Mouse (Mus musculus) midbrain, embryonic 11.5 days (tissue): Measurements from ENCODE around the gene Ttc7b. TPM values are rescaled to one million over a fixed set of nuclear protein-coding genes. Genes with fewer than 3 reads are reported as not detected.

Source experiments
- ATAC-seq: fragments of 200-750 bp; cut with Nextera tagmentation; 2 replicates; pipeline ENCODE4 v1.8.0; 2017; ENCODE audit warnings: moderate TSS enrichment, moderate library complexity; ENCODE audit not compliant: low FRiP score
- DNase-seq: peaks from one replicate; pipeline ENCODE4 v3.0.0; 2015; ENCODE audit warnings: low spot score; ENCODE audit errors: missing footprints
- H3K27ac ChIP-seq: fragments of 300-500 bp; sonication (generic); 2 replicates; pipeline ENCODE4 v1.5.1; 2014; ENCODE audit warnings: low read depth, low read length
- H3K27me3 ChIP-seq: fragments of 300-500 bp; sonication (generic); 2 replicates; pipeline ENCODE4 v1.6.1; 2014; ENCODE audit warnings: mild to moderate bottlenecking, low read length, moderate library complexity, mixed read lengths; ENCODE audit not compliant: control insufficient read depth, insufficient read depth
- H3K36me3 ChIP-seq: fragments of 300-500 bp; sonication (generic); 2 replicates; pipeline ENCODE4 v1.6.1; 2014; ENCODE audit warnings: mild to moderate bottlenecking, low read length, moderate library complexity, mixed read lengths; ENCODE audit not compliant: control insufficient read depth, insufficient read depth
- H3K4me1 ChIP-seq: fragments of 300-500 bp; sonication (generic); 2 replicates; pipeline ENCODE4 v1.6.1; 2014; ENCODE audit warnings: low read length; ENCODE audit not compliant: control insufficient read depth, insufficient read depth
- H3K4me2 ChIP-seq: fragments of 300-500 bp; sonication (generic); 2 replicates; pipeline ENCODE4 v1.6.1; 2014; ENCODE audit warnings: mild to moderate bottlenecking, moderate library complexity
- H3K4me3 ChIP-seq: fragments of 300-500 bp; sonication (generic); 2 replicates; pipeline ENCODE4 v1.5.1; 2014; ENCODE audit warnings: low read depth, low read length
- H3K9ac ChIP-seq: fragments of 300-500 bp; sonication (generic); 2 replicates; pipeline ENCODE4 v1.6.1; 2014; ENCODE audit warnings: low read length
- H3K9me3 ChIP-seq: fragments of 300-500 bp; sonication (generic); 2 replicates; pipeline ENCODE4 v1.6.1; 2016; ENCODE audit warnings: low read length; ENCODE audit not compliant: control insufficient read depth
- WGBS: fragments of 180-500 bp; shearing (Covaris S2); extraction: QIAGEN DNeasy Blood & Tissue Kit; methylation state at CpG from one replicate; pipeline ENCODE4 v1.1.7; 2014; 5-methylcytosine and 5-hydroxymethylcytosine counted together
- polyA plus RNA-seq: library from polyadenylated mRNA; unstranded; fragments of >200 nt; fragmentation: Nextera tagmentation; extraction: Ambion mirVana; gene quantifications from 2 replicates; pipeline ENCODE4 v1.2.1, GENCODE M21; 2014

Ttc7b gene
- polyA plus RNA-seq, 1 experiment from 2014 or later, result 9.2 TPM

- Histone ChIP-seq H3K27ac (no peak overlapping the region), H3K4me2 (no peak overlapping the region), H3K4me3 (no peak overlapping the region), H3K9me3 (no peaks in the 10 kb centered on the region), H3K36me3 (no peaks in the 10 kb centered on the region), H3K9ac (no peak overlapping the region), H3K4me1 (peaks cover 17% of the 10 kb centered on the region), H3K27me3 (no peaks in the 10 kb centered on the region)
- WGBS, result 87% methylated on average over 2 of the region's 2 CpGs
- DNase-seq, result no peak
- ATAC-seq, result no peak
Observed at GRCm38 (mm10) chr12:100304280-100304679, 216.3 kb downstream of the Ttc7b start.

- Histone ChIP-seq H3K9ac (no peak overlapping the region), H3K27me3 (no peaks in the 10 kb centered on the region), H3K4me3 (no peak overlapping the region), H3K36me3 (no peaks in the 10 kb centered on the region), H3K4me1 (peaks cover 13% of the 10 kb centered on the region), H3K27ac (no peak overlapping the region), H3K4me2 (no peak overlapping the region), H3K9me3 (no peaks in the 10 kb centered on the region)
- ATAC-seq, result no peak
- WGBS, result 84% methylated on average over 7 of the region's 7 CpGs
- no peak for DNase-seq
Observed at GRCm38 (mm10) chr12:100303141-100303540, 217.5 kb downstream of the Ttc7b start.

- Histone ChIP-seq H3K4me3 (no peak overlapping the region), H3K36me3 (no peaks in the 10 kb centered on the region), H3K4me1 (peaks cover 5% of the 10 kb centered on the region; the same call in 1 of the 2 replicates), H3K27ac (no peak overlapping the region), H3K9ac (no peak overlapping the region), H3K4me2 (no peak overlapping the region), H3K27me3 (no peaks in the 10 kb centered on the region), H3K9me3 (no peaks in the 10 kb centered on the region)
- 91% methylated on average over 5 of the region's 5 CpGs for WGBS
- DNase-seq, result no peak
- ATAC-seq, result no peak
Observed at GRCm38 (mm10) chr12:100300446-100300845, 220.2 kb downstream of the Ttc7b start.

- no peaks in the 10 kb centered on the region for H3K4me1 ChIP-seq
- H3K4me3 ChIP-seq, result no peak overlapping the region
- H3K9ac ChIP-seq, result no peak overlapping the region; the same call in 1 of the 2 replicates
- no peak overlapping the region for H3K27ac ChIP-seq
- no peak for ATAC-seq
- no peaks in the 10 kb centered on the region for H3K36me3 ChIP-seq
- DNase-seq, result no peak
- H3K9me3 ChIP-seq, result no peaks in the 10 kb centered on the region
- WGBS, result 83% methylated on average over 8 of the region's 8 CpGs
- H3K27me3 ChIP-seq, result no peaks in the 10 kb centered on the region
- H3K4me2 ChIP-seq, result no peak overlapping the region
Observed at GRCm38 (mm10) chr12:100299322-100299726, 221.3 kb downstream of the Ttc7b start.

- no peaks in the 10 kb centered on the region for H3K36me3 ChIP-seq
- no peak overlapping the region for H3K4me2 ChIP-seq
- ATAC-seq (no peak), DNase-seq (no peak)
- WGBS, result 84% methylated on average over 2 of the region's 2 CpGs
- no peak overlapping the region for H3K9ac ChIP-seq
- no peak overlapping the region for H3K4me3 ChIP-seq
- no peak overlapping the region for H3K27ac ChIP-seq
- H3K27me3 ChIP-seq, result no peaks in the 10 kb centered on the region
- no peaks in the 10 kb centered on the region for H3K4me1 ChIP-seq
- no peaks in the 10 kb centered on the region for H3K9me3 ChIP-seq
Observed at GRCm38 (mm10) chr12:100298788-100299187, 221.8 kb downstream of the Ttc7b start.

GRCm38 (mm10) chr12:100297961-100298360 is 222.7 kb downstream of the Ttc7b start:
- H3K27ac ChIP-seq, result no peak overlapping the region

GRCm38 (mm10) chr12:100294457-100294856 is 226.2 kb downstream of the Ttc7b start:
- Histone ChIP-seq H3K4me2 (no peak overlapping the region), H3K9me3 (no peaks in the 10 kb centered on the region), H3K4me3 (no peak overlapping the region), H3K36me3 (no peaks in the 10 kb centered on the region), H3K27me3 (no peaks in the 10 kb centered on the region), H3K9ac (no peak overlapping the region), H3K27ac (no peak overlapping the region), H3K4me1 (peaks cover 19% of the 10 kb centered on the region)
- ATAC-seq (no peak), DNase-seq (no peak)
- 90% methylated on average over 2 of the region's 2 CpGs for WGBS

More at GRCm38 (mm10) chr12:100297961-100298360, 222.7 kb downstream of the Ttc7b start:
- Histone ChIP-seq H3K9ac (no peak overlapping the region), H3K36me3 (no peaks in the 10 kb centered on the region), H3K4me1 (no peaks in the 10 kb centered on the region), H3K4me3 (no peak overlapping the region), H3K27me3 (no peaks in the 10 kb centered on the region), H3K9me3 (no peaks in the 10 kb centered on the region), H3K4me2 (no peak overlapping the region)
- DNase-seq (no peak), ATAC-seq (no peak)
- WGBS, result 85% methylated on average over 4 of the region's 4 CpGs

- H3K4me1 ChIP-seq, result peaks cover 19% of the 10 kb centered on the region
- H3K9me3 ChIP-seq, result no peaks in the 10 kb centered on the region
- DNase-seq, result no peak
- H3K4me2 ChIP-seq, result no peak overlapping the region
- no peaks in the 10 kb centered on the region for H3K36me3 ChIP-seq
- ATAC-seq, result no peak
- H3K9ac ChIP-seq, result no peak overlapping the region
- WGBS, result 90% methylated on average over 9 of the region's 9 CpGs
- no peak overlapping the region for H3K27ac ChIP-seq
- no peak overlapping the region for H3K4me3 ChIP-seq
- H3K27me3 ChIP-seq, result no peaks in the 10 kb centered on the region
Observed at GRCm38 (mm10) chr12:100293956-100294355, 226.7 kb downstream of the Ttc7b start.

GRCm38 (mm10) chr12:100290711-100291685 is 229.6 kb downstream of the Ttc7b start:
- Histone ChIP-seq H3K27me3 (no peaks in the 10 kb centered on the region), H3K4me1 (peaks cover 19% of the 10 kb centered on the region), H3K9me3 (no peaks in the 10 kb centered on the region), H3K27ac (peak overlapping the region; percentile 53; the same call in 1 of the 2 replicates), H3K9ac (peak overlapping the region; percentile 57), H3K4me3 (no peak overlapping the region), H3K36me3 (no peaks in the 10 kb centered on the region), H3K4me2 (no peak overlapping the region)
- DNase-seq (peak; percentile 97), ATAC-seq (peak; percentile 88)
- 34% methylated on average over 18 of the region's 18 CpGs for WGBS
